Mouse (Mus musculus) testis, postnatal 10 days (tissue): ENCODE results near the gene Siah1b.

ENCODE experiments used
- DNase-seq: peaks from one replicate; pipeline ENCODE4 v3.0.0; 2021; ENCODE audit warnings: low spot score

The Siah1b gene

DNA sequence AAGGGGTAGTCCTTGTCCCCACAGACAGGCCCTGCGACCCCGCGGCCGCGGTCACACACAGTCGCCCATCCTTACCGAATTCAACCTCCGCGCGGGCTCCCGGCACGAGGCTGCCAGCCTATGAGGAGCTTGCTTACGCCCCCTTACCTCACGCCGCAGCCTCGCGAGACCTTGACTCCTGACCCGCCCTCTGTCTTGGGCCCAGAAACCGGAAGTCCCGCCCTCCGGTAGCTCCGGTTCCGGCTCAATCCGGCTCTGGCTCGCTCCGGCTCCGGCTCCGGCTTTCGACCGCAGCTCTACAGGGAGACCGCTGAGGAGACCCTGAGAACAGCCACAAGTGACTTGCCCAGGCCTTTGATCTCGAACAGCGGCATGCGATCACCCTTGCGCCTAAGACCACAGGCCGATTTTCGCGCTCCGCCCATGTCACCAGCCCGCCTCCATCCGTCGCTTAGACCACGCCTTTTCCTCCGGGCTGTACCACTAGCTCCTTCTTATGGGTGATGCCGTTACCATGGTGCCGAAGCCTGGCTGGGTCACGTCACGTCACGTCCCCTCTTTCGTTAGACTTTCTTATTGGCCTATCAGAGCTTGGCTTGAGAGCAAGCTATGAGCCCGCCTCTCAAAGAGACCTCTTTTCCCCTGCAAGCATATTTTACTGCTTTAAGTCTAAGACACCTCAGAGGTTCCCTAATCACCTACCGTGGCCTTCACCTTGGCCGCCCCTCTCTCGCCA is at the start of gene Siah1b:
Gene Siah1b, minus strand, starts transcription at position 454 of the 736 bp plus-strand sequence.
- DNase-seq: peak; percentile 93

DNA sequence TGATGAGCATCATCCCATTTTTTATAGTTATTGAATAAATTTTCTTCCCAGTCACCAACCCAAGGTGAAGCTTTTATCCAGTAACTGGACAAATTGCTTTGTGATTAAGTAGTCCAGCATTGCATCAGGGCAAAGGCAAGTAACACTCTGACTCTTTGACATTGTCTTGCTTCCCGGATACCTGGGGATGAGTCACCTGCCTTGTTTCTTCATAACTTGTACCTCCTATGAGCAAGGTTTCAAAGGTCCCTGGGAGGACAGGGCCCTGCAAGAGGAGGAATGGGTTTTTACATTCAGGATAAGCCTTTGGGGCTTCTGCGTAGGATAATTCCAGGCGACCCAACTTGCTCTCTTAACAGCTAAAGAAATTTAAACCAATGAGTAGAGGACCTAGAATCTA is 47.6 kb upstream of the Siah1b start:
- no peak for DNase-seq

DNA sequence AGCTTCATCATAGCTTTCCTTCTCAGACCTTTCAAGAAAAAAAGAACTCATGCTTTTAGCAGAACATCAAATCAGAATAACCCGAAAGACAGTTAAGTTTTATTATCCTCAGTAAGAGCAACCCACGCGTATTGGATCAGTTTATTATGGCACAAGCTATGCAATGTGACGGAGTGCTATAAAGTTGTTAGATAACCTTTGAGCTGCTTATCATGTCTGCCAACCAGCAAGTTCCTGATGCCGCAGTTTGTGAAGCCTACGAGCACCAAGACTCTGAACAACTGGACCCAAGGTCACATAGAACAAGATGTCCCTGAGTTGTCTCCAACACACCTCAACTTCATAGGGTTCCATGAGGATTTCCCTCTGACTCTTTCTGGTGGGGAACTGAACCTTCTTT is 37.5 kb upstream of the Siah1b start:
- no peak for DNase-seq

DNA sequence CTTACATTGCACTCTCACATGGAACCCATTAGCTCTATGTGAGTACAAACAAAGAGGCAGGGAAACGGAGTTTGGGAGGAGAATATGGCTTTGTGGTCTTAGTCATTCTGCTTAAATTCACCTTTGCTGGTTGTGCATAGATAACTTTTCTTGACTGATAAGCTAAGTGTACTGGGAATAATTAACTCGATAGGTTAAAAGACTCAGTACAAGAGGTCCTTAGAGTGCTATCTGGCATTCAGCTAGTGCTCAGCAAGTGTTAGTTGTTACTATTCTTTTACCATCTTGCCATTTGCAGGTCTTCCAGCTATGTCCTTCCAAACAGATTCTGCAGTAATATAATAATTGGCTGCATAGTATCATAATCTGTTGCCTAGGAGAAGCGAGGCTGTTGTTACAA is 34.9 kb upstream of the Siah1b start:
- no peak for DNase-seq

DNA sequence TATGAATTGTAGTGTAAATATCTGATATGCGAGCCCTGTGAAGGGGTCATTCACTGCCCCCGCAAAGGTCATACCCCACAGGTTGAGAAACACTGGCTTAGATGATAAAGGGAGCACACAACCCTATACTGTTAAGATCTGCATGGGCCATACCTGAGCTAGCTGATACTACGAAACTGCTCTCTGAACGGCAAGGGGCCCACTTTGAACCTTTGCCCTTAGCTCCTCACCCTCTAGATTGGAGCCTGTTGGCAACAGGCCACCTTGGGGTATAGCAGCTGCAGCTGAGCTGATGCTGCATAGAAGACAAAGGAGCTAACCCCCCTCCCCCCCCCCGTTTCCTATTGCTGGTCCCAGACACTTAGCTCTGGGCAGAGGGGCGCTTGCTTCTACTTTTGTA is 26.4 kb upstream of the Siah1b start:
- DNase-seq: no peak

DNA sequence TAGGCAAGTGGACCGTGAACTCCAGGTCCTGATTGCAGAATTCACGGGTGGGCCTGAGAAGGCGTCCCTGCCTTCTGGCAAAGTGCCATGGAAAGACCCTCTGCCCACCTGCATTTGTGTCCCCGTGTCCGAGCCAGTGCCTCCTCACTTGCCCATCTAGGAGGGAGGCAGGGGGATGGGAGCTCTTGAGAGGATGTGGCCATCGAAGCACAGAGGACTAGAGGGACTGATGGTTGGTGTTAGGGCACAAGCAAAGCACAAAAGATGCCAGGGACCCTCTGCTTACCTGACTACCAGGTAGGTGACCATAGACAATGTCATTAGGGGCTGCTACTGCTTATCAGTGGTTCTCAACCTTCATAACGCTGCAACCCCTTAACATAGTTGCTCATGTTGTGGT is 25.9 kb upstream of the Siah1b start:
- DNase-seq: no peak

DNA sequence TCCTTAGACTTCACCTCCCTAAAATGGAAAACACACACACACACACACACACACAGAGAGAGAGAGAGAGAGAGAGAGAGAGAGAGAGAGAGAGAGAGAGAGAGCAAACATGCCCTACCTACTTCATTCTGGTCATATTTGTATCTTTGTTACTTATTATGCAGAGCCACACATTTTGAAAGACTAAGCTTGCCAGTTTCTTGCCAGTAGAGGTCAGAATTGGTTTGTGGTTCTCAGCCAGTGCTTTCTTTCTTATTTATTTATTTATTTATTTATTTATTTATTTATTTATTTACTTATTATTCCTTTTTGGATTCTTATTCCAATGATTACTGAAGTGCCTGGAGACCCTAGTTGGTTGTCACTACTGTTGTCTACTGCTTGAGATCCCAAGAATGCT is 25.2 kb upstream of the Siah1b start:
- no peak for DNase-seq

DNA sequence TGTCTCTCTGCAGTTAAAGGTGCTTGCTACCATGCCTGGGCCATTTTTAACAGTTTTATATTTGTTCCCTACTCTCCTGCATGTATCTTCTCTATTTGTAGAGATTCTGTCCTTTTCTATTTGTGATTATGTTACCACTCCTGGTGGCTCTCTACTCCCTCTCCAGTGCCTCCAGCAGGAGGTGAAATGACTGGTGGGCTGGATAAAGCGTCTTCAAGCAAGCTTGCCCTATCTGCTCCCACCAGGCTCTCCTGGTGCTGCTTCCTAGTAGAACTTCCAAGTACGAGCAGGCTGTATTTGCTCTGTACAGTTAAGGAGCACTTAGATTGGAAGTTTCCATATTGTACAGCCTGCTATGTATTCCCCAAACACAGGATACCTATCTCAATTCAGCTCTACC is 19.5 kb upstream of the Siah1b start:
- no peak for DNase-seq

DNA sequence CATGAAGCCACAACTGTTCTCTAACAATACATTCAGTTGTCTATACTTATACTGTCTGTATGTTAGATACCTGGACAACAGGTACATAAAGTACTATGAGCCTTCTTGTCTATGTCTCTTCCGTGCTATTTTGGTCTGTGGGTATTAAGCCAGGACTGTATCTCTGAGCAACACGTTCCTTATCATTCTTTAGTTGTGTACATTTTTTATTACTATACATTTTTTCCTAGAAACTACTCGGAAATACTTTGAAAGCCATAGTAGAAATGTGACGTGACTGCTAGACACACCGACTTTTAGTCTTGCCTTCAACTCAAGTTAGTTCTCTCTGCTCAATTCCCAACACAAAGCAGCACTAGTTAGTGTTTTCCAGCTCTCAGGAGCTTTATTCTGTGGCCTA is 17.1 kb upstream of the Siah1b start:
- no peak for DNase-seq

DNA sequence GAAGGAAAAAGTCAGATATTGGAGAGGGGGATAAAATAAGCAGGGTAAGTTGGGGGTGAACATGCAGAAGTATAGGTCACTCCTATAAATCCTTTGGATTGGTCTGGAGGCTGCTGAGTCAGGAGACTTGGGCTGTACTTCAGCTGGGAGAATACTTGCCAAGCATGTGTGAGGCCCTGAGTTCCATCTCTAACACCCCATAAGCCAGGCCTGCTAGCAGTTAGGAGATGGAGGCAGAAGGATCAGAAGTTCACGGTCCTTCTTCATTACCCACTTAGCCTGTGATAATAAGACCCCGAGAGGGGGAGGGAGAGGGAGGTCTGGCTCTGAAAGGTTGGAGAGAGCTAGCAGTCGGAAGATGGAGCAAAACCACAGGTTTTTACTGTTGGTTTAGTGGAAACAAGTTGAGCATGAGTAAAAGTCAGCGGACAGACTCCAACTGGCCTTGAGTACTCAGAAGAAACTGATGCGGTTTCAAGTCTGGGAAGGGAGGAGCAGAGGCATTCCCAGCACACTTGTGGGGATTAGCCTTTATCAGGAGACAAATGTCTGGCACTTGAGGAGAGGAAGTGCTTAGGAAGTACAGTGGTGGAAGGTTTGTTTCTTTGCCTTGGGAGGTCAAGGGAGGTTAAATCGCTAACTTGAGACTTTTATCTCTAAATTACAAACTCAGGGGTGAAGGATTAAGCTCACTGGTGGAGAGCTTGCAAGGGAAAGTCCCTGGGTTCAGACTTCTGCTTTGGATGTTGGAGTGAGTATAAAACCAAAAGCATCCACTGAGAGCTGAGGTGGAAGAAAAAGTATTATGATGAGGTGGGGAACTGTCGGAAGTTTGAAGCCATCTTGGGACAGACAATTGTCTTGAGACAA is 16.2 kb upstream of the Siah1b start:
- no peak for DNase-seq

DNA sequence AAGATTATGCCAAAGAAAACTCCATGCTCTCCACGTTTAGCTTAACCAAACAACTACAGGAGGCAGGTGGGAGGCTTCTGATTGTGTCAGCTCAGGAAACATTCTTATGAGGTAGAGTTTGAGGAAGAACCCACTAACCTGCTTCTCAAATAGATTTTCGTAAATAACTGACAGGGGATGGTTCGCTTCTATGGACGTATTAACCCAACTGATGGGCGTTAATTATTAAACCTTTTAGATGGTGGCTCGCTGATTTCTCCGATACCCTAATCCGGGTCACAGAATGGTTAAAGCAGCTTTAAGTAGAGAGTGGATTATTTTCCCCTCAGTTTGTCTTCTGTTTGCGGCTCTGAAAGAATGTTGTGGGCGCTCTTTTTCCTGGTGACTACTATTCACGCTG is 13.6 kb upstream of the Siah1b start:
- DNase-seq: no peak

DNA sequence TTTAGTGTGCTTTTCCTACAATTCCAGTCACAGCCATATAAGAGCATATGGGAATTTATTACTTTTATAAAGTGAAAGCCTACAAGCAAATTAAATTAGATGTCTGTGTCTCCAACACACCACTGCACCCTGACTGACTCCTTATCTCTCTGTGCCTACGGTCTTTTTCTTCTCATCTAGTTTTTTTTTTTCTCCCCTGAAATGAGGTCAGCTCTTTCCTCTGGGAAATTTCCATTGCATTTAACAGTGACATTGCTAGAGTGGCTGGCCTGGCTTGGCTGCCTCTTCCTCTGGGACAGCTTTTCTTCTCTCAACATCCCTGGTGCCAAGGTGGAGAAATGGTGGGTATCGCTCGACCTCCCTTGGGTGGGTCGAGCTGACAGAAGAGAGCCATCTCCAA is 12.3 kb upstream of the Siah1b start, which contains the start of gene Cltrn:
Gene Cltrn, plus strand, starts transcription at position 249 of the 400 bp plus-strand sequence.
- DNase-seq: no peak

DNA sequence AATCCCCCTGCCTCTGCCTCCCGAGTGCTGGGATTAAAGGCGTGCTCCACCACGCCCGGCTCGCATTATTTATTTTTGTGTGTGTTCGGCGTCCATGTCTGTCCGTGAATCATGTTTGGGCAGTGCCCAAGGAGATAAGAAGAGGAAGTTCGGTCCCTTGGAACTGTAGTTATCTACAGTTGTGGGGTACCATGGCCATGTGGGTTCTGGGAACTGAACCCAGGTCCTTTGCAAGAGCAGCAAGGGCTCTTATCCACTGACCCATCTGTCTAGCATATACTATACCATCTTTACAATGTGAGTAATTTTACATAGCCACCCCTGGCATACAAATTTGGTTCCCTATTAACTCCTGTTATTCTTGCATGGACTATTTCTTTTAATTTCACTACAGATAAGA is 5.7 kb upstream of the Siah1b start:
- DNase-seq: no peak

DNA sequence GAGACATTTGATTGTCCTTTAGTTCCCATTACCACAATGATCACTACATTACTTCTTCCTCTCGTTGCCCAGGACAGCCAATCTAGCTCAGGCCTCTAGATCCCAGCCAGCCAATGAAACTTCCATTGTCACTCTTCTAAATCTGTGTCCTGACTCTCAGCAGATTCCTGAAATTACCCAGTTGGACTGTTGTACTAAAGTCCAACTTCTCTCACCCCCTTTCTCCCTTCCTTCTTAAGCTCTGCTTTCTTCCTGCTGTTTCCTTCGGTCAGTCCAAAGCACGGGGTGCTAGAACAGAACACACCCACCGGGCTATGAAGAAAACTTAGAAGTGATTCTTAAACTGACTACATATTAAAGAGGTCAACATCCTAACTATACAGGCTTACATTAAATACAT is 7.3 kb downstream of the Siah1b start:
- no peak for DNase-seq

DNA sequence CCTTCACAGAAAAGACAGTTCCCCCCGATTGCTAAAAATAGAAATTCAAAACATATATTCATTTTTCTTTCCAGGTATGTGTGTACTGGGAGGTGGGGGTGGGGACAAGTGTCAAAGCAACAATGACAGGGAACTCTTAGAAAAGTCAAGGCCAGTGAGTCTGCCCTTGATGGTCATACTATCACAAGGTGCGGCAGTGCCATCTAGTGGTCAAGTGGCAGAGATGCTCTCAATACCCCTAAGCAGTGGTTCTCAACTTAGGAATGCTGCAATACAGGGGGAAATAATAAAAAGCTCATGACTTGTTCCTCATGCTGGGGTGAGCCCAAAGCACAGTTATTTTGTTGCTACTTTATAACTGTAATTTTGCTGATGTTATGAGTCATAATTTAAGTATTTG is 10.1 kb downstream of the Siah1b start:
- DNase-seq: peak; percentile 78

DNA sequence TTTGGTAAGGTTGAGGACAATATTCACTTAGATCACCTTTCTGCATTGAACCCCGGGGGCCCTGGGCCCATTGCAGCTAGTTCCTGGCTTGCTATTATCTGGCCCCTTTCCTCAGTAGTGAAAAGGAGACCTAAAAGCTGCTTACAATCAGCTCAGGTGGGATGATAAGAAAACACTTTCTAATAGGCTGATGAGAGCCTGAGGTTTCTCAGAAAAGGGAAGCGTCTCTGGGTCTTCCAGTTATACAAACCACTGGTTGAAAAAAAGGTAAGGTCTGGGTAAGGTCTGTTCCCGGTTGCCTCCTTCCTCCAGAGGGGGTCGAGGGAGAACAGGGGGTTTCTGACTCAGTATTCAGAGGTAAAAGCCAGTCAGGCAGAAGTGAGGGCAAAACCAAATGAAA is 17.2 kb downstream of the Siah1b start:
- DNase-seq: no peak

DNA sequence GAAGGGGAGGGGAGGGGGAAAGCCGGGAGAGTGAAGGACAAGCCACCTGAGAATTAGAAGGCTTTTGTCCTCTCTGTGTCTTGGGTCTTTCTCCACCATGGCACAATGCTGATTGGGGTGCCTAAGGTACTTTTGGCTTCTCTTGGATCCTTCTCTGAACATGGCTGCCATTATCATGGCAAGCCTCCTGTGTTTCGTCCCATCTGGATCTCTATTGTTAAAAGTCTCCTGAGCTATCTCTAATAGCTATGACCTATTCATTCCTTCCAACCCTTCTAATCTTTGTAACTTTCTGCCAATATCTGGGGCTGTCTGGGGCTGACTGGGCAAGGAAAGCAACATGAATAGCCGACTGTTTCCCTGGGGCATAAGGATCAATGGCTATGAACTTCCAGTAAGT is 17.8 kb downstream of the Siah1b start:
- DNase-seq: no peak

DNA sequence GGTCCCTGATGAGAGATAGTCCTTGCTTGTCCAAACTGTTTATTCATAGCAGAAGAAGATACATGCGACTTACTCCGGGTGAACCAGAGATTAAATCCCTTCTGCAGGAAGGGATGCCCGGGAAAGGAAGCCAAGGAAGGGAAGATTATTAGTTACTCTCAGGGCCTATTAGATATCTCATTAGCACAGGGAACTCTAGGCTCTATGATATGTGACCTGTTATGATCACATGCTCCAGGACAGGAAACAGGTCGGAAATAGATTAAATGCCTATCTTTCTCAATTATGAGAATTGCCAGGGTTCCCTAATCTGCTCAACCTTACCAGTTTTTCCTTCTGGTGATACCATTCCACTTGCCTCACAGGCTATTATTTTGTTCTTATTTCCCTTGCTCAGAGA is 20.6 kb downstream of the Siah1b start:
- DNase-seq: no peak

DNA sequence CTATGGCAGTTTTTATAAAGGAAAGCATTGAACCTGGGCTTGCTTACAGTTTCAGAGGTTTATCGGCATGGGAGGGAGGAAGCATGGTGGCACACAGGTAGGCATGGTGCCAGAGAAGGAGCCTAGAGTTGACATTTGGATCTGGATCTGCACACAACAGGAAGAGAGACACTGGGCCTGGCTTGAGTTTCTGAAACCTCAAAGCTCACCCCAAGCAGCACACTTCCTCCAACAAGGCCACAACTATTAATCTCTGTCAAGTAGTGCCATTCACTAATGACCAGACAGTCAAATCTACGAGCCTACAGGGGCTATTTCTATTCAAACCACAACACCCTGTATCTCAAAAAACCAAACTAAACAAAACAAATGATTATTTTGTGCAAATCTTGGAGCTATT is 29.6 kb downstream of the Siah1b start:
- DNase-seq: no peak

DNA sequence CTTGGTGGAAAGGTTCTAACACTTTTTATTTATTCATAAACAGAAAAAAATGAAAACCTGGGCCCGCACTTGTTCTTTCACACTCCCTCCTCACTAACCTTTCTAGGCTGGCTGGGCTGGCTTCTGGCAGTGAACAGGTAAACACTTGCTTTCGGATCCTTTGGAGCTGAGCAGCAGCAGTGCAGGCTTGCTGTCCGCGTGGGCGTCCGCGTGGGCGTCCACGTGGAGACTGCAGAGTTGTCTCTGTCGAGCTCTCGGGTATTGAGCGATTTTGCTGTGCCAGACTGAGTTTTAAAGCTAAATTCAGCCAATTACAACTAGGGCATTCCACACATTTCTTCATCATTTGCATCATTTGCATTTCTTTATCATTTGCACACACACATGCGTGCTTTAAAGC is 34.2 kb downstream of the Siah1b start:
- DNase-seq: peak; percentile 36

DNA sequence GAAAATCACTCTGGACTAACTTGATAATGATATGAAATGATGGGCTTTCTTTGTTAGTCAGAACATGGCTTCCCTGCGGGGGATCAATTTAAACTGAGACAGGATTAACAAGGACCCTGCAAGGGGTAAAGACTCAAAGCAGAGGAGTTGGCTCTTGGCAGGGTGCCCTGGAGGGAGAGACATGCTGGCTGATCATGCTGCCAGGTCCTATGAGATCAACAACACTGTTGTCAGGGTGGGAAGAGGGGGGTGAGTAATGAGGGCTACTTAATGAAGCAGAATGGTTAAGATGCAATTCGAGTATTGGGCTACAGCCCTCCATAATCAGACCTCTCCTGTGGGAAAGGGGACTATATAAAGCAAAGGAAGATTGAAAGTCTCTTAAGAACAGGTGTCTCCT is 37.4 kb downstream of the Siah1b start:
- DNase-seq: no peak

DNA sequence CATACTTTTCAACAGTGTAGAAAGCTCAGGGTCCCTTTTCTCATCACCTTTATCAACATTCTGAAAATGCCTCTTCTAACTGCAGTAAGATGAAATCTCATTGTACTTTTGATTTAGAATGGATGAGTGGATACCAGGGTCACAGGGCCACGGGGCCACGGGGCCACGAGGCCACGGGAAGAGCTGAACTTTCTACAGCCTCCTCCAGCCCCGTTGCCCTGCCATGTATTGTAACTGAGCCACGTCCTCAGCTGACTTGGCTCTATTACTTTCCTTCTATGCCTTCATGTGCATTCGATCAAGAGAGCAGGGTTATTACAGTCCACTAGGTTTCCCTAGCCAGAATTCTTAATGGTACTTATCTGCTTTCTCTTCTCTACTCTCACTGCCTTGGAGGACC is 40.4 kb downstream of the Siah1b start:
- DNase-seq: no peak

DNA sequence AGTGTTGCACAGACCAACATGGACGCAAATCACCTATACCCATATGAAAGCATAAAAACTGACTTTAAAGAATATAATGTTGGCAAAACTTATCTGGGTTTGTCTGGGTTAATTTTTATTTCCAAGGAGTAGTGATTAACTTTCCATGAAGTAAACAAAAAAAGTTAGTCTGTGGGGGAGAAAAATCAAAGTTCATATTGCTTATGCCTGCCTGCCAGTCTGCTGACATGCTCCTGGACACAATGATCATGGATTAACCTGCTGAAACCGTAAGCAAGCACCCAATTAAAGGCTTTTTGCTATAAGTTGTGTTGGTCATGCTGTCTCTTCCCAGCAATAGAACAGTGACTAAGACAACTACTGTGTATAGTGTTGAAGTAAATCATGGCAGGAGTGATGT is 40.9 kb downstream of the Siah1b start:
- no peak for DNase-seq

DNA sequence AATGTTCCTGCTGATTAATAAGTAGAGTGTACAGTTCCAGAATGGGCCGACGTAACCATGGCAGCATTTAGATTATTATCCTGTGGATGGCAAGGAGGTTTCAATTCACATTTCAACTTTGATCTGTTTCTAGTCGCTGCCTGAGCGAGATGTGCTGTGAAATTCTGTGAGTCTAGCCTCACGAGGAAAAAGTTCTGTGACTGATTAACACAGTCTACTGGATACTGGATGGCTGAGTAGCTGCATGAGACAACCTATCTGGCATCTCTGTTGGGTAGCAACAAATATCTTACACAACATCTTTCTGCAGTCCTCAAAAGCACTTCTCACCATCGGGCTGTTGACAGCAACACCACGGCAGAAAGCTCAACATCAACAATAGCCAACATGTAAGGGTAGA is 43.8 kb downstream of the Siah1b start:
- no peak for DNase-seq
